Mouse (Mus musculus): Measurements from ENCODE around the gene Bloc1s1.

The Bloc1s1 gene

DNA sequence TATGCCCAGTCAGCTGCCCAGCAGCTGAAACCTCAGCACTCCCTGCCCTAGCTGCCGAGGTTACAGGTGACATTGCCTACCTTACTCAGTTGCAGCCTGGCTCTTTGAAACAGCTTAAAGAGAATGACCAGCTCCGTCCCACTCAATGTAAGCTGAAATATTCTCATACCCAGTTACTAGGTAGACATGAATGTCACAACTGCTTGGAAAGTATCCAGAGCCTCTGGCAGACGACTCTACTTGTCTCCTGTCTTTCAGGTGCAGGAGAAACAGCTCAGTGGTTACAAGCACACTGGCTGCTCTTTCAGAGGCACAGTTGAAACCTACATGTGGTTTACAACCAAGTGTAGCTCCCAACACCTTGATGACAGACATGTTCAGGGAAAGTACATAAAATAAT lies 53.5 kb downstream of the Bloc1s1 start:
- in situ Hi-C loops (cut with MboI, MseI), result no loop called here
